Mouse (Mus musculus): ENCODE measurements around the gene Pnpla2. TPM values are rescaled to one million over a fixed set of nuclear protein-coding genes. Genes with fewer than 3 reads are reported as not detected.
A peak's percentile ranks its signal among the peaks of the same experiment; 100 is the strongest.

Gene Pnpla2
- polyA plus RNA-seq, 1 experiment from 2014 or later: 22.0 TPM

- Histone ChIP-seq H3K9me3 (no peaks in the 10 kb centered on the region), H3K4me2 (replicated peaks) (peak within 1 kb of the TSS; percentile 87), H3K27ac (replicated peaks) (peak within 1 kb of the TSS; percentile 82), H3K4me1 (peaks cover 31% of the 10 kb centered on the region), H3K27me3 (peaks cover 15% of the 10 kb centered on the region), H3K36me3 (peaks cover 24% of the 10 kb centered on the region), H3K9ac (replicated peaks) (peak within 1 kb of the TSS; percentile 80), H3K4me3 (peak within 1 kb of the TSS; percentile 79)
- ATAC-seq (replicated peaks): peak; percentile 84
- WGBS: under 1% methylated on average over 86 of the region's 87 CpGs
Observed at GRCm38 (mm10) chr7:141475011-141475804, 20.2 kb downstream of the Pnpla2 start, which contains the start of the genes Polr2l and Tspan4. TSS of gene Polr2l (minus strand) at chr7:141475132. TSS of gene Tspan4 (plus strand) at chr7:141475240.

GRCm38 (mm10) chr7:141475805-141476158 is 20.8 kb downstream of the Pnpla2 start:
- Histone ChIP-seq H3K36me3 (peaks cover 19% of the 10 kb centered on the region), H3K4me3 (peak overlapping the region; percentile 79), H3K9ac (replicated peaks) (peak overlapping the region; percentile 80), H3K4me1 (peaks cover 29% of the 10 kb centered on the region), H3K27me3 (peaks cover 15% of the 10 kb centered on the region), H3K27ac (replicated peaks) (peak overlapping the region; percentile 82; the same call in 1 of the 2 replicates), H3K9me3 (no peaks in the 10 kb centered on the region), H3K4me2 (replicated peaks) (peak overlapping the region; percentile 87)
- WGBS: 3% methylated on average over 12 of the region's 12 CpGs
- ATAC-seq (replicated peaks): no peak

GRCm38 (mm10) chr7:141476226-141476980 is 21.4 kb downstream of the Pnpla2 start:
- WGBS: 5% methylated on average over 17 of the region's 17 CpGs
- H3K27ac ChIP-seq (replicated peaks): no peak overlapping the region; the same call in 1 of the 2 replicates
- no peak for ATAC-seq (replicated peaks)
- no peak overlapping the region; the same call in 1 of the 2 replicates for H3K9ac ChIP-seq (replicated peaks)
- peaks cover 36% of the 10 kb centered on the region for H3K4me1 ChIP-seq
- H3K36me3 ChIP-seq: peaks cover 13% of the 10 kb centered on the region
- peak overlapping the region; percentile 87 for H3K4me2 ChIP-seq (replicated peaks)
- peaks cover 15% of the 10 kb centered on the region for H3K27me3 ChIP-seq
- H3K9me3 ChIP-seq: no peaks in the 10 kb centered on the region
- peak overlapping the region; percentile 79 for H3K4me3 ChIP-seq

GRCm38 (mm10) chr7:141476981-141477370 is 22.0 kb downstream of the Pnpla2 start:
- Histone ChIP-seq H3K4me3 (no peak overlapping the region; the same call in 1 of the 2 replicates), H3K9ac (replicated peaks) (no peak overlapping the region), H3K27me3 (peaks cover 15% of the 10 kb centered on the region), H3K36me3 (peaks cover 10% of the 10 kb centered on the region), H3K9me3 (no peaks in the 10 kb centered on the region), H3K4me1 (peaks cover 41% of the 10 kb centered on the region), H3K27ac (replicated peaks) (no peak overlapping the region; the same call in 1 of the 2 replicates), H3K4me2 (replicated peaks) (no peak overlapping the region)
- WGBS: 23% methylated on average over 7 of the region's 7 CpGs
- ATAC-seq (replicated peaks): no peak

- Histone ChIP-seq H3K4me1 (peaks cover 49% of the 10 kb centered on the region), H3K27ac (replicated peaks) (no peak overlapping the region), H3K27me3 (peaks cover 15% of the 10 kb centered on the region), H3K36me3 (peaks cover 2% of the 10 kb centered on the region), H3K9me3 (no peaks in the 10 kb centered on the region), H3K4me2 (replicated peaks) (no peak overlapping the region), H3K9ac (replicated peaks) (no peak overlapping the region), H3K4me3 (no peak overlapping the region)
- 72% methylated on average over 4 of the region's 4 CpGs for WGBS
- ATAC-seq (replicated peaks): no peak
Observed at GRCm38 (mm10) chr7:141477578-141478269, 22.7 kb downstream of the Pnpla2 start.

GRCm38 (mm10) chr7:141478270-141478748 is 23.3 kb downstream of the Pnpla2 start:
- Histone ChIP-seq H3K27me3 (peaks cover 15% of the 10 kb centered on the region), H3K4me3 (no peak overlapping the region), H3K36me3 (no peaks in the 10 kb centered on the region), H3K4me1 (peaks cover 54% of the 10 kb centered on the region), H3K9ac (replicated peaks) (no peak overlapping the region), H3K4me2 (replicated peaks) (no peak overlapping the region), H3K9me3 (no peaks in the 10 kb centered on the region), H3K27ac (replicated peaks) (no peak overlapping the region)
- WGBS: 83% methylated on average over 5 of the region's 5 CpGs
- ATAC-seq (replicated peaks): no peak

- no peak overlapping the region for H3K27ac ChIP-seq (replicated peaks)
- H3K9me3 ChIP-seq: no peaks in the 10 kb centered on the region
- peaks cover 13% of the 10 kb centered on the region for H3K27me3 ChIP-seq
- WGBS: 7% methylated on average over 10 of the region's 10 CpGs
- peak; percentile 51 for ATAC-seq (replicated peaks)
- peak overlapping the region; percentile 91 for H3K4me2 ChIP-seq (replicated peaks)
- peaks cover 42% of the 10 kb centered on the region for H3K4me1 ChIP-seq
- H3K36me3 ChIP-seq: no peaks in the 10 kb centered on the region
- H3K9ac ChIP-seq (replicated peaks): no peak overlapping the region
- peak overlapping the region; percentile 64 for H3K4me3 ChIP-seq
Observed at GRCm38 (mm10) chr7:141480842-141481497, 26.0 kb downstream of the Pnpla2 start.

GRCm38 (mm10) chr7:141481498-141482401 is 26.8 kb downstream of the Pnpla2 start:
- Histone ChIP-seq H3K27ac (replicated peaks) (no peak overlapping the region), H3K36me3 (no peaks in the 10 kb centered on the region), H3K4me3 (peak overlapping the region; percentile 64), H3K9ac (replicated peaks) (peak overlapping the region; percentile 63), H3K9me3 (no peaks in the 10 kb centered on the region), H3K4me1 (peaks cover 35% of the 10 kb centered on the region), H3K27me3 (peaks cover 7% of the 10 kb centered on the region; the same call in 1 of the 2 replicates), H3K4me2 (replicated peaks) (peak overlapping the region; percentile 91)
- ATAC-seq (replicated peaks): peak; percentile 55
- WGBS: under 1% methylated on average over 80 of the region's 81 CpGs

- peak overlapping the region; percentile 64 for H3K4me3 ChIP-seq
- no peaks in the 10 kb centered on the region; the same call in 1 of the 2 replicates for H3K27me3 ChIP-seq
- peaks cover 33% of the 10 kb centered on the region for H3K4me1 ChIP-seq
- H3K9me3 ChIP-seq: no peaks in the 10 kb centered on the region
- H3K27ac ChIP-seq (replicated peaks): no peak overlapping the region
- no peaks in the 10 kb centered on the region for H3K36me3 ChIP-seq
- H3K4me2 ChIP-seq (replicated peaks): peak overlapping the region; percentile 91
- H3K9ac ChIP-seq (replicated peaks): peak overlapping the region; percentile 63
- ATAC-seq (replicated peaks): 0 out of 2 replicates have a peak, but pooled peaks have one; percentile 6
- WGBS: 2% methylated on average over 11 of the region's 11 CpGs
Observed at GRCm38 (mm10) chr7:141482531-141483024, 27.6 kb downstream of the Pnpla2 start.

- Histone ChIP-seq H3K4me1 (peaks cover 33% of the 10 kb centered on the region), H3K27ac (replicated peaks) (no peak overlapping the region), H3K4me2 (replicated peaks) (peak overlapping the region; percentile 91; the same call in 1 of the 2 replicates), H3K4me3 (no peak overlapping the region; the same call in 1 of the 2 replicates), H3K9ac (replicated peaks) (no peak overlapping the region), H3K36me3 (no peaks in the 10 kb centered on the region), H3K9me3 (no peaks in the 10 kb centered on the region), H3K27me3 (no peaks in the 10 kb centered on the region; the same call in 1 of the 2 replicates)
- 74% methylated on average over 6 of the region's 6 CpGs for WGBS
- no peak for ATAC-seq (replicated peaks)
Observed at GRCm38 (mm10) chr7:141483114-141483653, 28.2 kb downstream of the Pnpla2 start.
